Mouse (Mus musculus): ENCODE results near the gene Gm49391.
"Not testable (repeated sequence)": the region's sequence is repeated elsewhere in the genome, so short reads cannot be mapped to it uniquely, and the experiment has no call there.

Gene Gm49391

DNA sequence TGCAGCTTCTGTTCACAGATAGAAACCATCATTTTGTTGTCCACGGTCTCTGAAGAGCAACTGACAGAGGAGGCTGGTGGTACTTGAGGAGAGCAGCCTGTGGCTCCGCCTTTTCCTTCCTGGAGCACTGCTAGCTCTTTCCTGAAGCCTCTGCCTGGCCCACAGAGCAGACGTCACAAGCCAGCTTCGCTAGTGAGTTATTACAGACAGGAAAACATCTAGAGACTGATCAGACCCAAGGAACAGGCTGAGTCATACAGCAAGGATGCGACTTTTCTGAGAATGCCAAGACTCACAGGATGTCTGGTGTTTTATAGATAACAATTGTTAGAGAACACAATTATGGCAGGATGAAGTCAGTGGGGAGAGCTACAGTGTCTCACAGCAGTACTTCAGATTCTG, at the start of gene Gm49391, which contains the start of gene Ctla2a:
Gene Gm49391, minus strand, starts transcription at position 72 of the 402 bp plus-strand sequence.
Gene Ctla2a, minus strand, starts transcription at position 126 of the 402 bp plus-strand sequence.
- peak; percentile 17 for DNase-seq

DNA sequence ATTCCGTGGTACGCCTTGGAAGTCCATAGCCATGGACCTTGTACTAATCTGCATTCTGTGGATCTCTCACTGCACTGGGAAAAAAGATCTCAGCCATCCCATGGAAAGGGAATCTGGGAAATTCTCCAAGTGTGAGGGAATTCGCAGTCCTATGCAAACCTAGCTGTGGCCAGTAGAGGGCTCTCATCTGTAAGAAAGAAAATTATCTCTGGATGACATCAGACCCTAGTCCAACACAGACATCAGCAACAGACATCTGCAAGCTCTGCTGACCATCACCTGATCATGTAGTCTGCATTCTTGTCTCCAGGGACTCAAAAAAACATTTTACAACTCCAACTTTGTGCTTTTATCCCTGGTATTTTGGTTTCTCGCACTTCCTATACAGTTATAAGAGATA, 35.9 kb upstream of the Gm49391 start:
- not testable (repeated sequence) for DNase-seq

DNA sequence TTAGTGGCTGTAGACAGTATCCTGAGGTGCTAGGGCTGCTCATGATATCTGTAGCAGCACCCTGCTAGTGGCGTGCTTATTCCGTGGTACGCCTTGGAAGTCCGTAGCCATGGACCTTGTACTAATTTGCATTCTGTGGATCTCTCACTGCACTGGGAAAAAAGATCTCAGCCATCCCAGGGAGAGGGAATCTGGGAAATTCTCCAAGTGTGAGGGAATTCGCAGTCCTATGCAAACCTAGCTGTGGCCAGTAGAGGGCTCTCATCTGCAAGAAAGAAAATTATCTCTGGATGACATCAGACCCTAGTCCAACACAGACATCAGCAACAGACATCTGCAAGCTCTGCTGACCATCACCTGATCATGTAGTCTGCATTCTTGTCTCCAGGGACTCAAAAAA, 27.6 kb upstream of the Gm49391 start:
- not testable (repeated sequence) for DNase-seq

DNA sequence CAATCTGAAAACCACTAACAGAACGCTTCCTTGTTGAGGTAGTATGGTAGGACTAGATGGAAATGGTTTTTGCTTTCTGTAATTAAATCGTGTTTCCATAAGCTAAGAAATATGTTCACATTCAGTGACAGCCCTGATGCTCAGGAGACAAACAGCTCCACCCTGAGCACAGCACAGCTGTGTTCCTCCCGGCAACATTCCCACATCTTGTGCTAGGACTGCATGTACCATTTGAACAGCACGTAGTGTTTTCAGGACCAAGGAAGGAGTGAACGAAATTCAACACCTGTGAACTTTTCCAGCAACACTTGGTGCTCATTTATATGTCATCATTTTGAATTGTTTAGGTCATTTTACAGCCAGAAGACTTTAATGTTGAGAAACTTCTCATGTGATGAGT, 25.3 kb upstream of the Gm49391 start:
- DNase-seq: no peak

DNA sequence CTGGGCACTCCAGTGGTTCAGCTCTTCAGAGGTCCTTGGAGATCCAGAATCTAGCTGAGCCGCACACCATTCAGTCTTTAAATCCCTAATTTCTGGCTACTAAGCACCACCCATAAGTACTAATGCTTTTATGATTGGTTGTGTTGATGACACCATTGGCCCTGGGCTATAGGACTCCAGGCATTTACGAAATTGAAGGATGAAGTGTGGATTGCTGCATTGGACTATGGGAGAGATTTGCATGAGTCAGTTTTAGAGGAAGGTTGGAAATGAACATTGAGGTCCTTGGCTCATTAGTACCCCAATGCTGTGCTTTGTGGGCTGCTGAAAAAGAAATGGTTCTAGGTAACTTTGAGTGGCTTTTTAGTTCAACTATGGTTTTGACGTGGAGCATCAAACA, 5.5 kb upstream of the Gm49391 start, which contains the start of gene Tpbpa:
Gene Tpbpa, minus strand, starts transcription at position 101 of the 400 bp plus-strand sequence.
- DNase-seq: not testable (repeated sequence)

DNA sequence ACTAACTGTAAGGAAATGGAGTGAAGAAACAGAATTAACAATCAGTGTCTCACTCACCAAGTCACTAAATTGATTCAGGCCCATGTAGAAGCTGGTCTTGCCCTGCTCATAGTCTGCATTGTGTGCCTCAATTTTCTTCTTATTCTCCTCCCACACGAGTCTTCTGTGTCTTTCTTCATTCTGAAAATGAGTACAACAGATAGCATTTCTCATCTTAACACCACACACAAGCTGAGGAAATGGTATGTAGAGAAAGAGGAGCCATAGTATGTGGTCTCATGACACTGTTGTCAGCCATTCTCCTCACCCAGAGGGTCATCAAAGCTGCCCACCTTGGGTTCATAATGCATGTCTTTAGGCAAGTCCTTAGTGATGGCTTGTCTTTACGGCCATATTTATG, 881 bp downstream of the Gm49391 start, which contains the start of gene Gm49393:
Gene Gm49393, minus strand, starts transcription at position 101 of the 400 bp plus-strand sequence.
- DNase-seq: not testable (repeated sequence)

DNA sequence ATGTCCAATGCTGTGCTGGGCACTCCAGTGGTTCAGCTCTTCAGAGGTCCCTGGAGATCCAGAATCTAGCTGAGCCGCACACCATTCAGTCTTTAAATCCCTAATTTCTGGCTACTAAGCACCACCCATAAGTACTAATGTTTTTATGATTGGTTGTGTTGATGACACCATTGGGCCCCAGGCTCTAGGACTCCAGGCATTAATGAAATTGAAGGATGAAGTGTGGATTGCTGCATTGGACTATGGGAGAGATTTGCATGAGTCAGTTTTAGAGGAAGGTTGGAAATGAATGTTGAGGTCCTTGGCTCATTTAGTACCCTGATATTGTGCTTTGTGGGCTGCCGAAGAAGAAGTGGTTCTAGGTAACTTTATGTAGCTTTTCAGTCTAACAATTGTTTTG, 31.6 kb downstream of the Gm49391 start, which contains the start of gene Tpbpb:
Gene Tpbpb, minus strand, starts transcription at position 101 of the 400 bp plus-strand sequence.
- not testable (repeated sequence) for DNase-seq

DNA sequence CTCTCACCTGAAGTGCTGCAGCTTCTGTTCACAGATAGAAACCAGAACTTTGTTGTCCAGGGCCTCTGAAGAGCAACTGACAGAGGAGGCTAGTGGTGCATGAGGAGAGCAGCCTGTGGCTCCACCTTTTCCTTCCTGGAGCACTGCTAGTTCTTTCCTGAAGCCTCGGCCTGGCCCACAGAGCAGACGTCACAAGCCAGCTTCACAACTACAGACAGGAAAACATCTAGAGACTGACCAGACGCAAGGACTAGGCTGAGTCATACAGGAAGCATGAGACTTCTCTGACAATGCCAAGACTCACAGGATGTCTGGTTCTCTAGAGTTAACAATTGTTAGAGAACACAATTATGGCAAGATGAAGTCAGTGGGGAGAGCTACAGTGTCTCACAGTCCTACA, 39.0 kb downstream of the Gm49391 start, which contains the start of gene Ctla2b:
Gene Ctla2b, minus strand, starts transcription at position 120 of the 400 bp plus-strand sequence.
- DNase-seq: peak; percentile 10

DNA sequence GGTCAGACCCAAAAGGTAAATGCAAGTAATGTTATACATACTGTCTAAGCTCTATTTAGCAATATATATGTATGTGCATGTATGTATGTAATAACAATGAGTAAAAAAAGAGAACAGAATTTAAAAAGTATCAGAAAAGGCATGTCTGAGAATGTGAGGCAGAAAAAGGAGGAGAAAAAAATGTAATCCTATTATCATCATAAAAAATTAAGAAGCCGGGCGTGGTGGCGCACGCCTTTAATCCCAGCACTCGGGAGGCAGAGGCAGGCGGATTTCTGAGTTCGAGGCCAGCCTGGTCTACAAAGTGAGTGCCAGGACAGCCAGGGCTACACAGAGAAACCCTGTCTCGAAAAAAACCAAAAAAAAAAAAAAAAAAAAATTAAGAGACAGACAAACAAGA, 39.6 kb downstream of the Gm49391 start, which contains the start of gene Gm49392:
Gene Gm49392, minus strand, starts transcription at position 101 of the 400 bp plus-strand sequence.
- not testable (repeated sequence) for DNase-seq

DNA sequence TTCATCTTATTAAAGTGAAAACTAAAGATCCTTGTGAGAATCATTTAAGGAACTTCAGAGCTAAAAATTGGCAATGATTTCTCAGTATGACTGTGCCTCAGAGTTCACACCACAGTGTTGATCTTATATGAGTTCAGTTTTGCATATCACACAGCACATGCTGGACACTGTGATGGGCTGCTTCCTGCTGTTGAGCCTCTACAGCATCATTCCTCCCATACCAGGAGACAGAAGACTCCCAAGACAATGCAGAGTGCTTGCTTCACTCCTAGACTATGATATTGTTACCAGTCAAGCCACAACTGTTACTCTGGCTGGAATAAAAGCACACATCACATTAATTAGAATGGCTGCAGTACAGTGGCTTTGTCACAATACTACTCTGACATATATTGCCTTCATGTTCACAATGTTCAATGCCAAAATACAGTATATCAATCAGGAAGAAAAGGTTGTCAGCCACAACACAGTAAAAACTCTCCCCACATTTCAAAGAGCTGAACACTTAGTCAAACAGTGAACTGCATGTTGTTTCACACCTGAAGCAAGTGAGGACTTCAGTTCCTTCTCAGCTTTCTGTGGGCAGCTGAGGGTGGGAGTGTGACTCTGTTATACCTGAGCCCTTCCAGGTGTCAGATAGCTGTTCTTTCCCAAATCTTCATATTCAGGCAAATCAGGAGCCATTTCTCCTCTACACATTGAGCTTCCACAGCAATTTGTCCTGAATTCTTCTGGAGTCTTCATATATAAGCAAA, 40.8 kb downstream of the Gm49391 start:
- no peak for DNase-seq

DNA sequence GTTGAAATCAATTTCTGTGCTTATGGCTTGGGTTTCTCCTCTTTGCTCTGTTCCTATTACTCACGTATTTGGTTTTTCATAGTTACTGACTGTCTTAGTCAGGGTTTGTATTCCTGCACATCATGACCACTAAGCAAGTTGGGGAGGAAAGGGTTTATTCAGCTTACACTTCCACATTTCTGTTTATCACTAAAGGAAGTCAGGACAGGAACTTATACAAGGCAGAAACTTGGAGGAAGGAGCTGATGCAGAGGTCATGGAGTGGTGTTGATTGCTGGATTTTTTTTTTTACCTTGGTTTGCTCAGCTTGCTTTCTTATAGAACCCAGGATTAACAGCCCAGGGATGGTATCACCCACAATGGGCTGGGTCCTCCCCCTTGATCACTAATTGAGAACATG, 44.1 kb downstream of the Gm49391 start:
- no peak for DNase-seq

DNA sequence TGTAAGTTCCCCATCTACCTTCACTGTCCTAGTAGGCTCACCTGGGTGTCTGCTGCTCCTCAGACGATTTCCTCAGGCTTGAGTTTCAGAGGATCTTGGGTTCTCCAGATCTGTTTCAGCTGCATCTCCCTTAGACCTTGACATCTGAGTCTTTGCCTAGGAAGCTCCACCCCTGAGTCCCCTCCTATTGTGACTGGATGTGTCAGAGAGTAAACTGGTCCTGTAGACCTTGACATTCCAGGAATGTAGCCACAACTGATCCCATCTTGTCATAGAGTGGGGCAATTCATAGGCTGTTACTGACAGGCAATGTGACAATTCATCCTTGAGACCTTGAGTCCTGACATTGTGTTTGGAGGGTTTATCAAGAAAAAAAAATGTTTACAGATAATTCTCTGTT, 72.1 kb downstream of the Gm49391 start, which contains the start of gene 4930486L24Rik:
Gene 4930486L24Rik, minus strand, starts transcription at position 195 of the 400 bp plus-strand sequence.
- DNase-seq: no peak

DNA sequence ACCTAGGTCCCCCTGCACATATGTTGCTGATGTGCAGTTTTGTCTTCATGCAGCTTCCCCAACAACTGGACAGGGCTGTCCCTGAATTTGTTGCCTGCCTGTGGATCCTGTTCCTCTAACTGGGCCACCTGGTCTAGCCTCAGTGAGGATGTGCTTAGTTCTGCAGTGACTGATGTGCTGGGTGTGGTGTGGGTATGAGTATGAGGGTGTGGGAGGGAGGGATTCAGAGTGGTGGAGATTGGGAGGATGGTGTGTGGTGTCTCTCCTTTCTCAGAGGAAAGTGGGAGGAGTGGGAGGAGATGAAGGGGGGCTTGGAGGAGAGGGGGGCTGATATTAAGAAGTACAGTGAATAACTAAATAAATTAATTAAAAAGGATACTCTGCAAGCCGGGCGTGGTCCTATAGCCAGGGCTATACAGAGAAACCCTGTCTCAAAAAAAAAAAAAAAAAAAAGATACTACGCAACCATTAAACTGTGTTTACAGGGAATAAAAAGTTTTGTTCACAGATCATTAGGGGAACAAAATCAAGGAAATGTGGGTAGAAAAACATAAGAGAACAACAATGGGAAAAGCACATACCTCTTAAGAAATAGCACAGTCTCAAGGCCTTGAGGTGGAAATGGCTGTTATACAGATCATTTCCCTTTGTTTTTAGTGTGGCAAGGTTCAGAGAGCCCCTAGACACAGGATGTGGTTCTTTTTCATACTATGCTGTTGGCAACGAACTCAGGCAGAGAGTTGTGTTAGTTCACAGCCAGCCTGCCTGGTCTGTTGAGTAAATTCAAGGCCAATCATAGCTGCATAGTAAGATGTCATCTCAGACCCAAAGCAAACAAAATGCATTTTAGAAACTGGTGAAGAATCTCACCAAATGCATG, 87.9 kb downstream of the Gm49391 start:
- peak; percentile 55 for DNase-seq
